Mouse (Mus musculus): ENCODE results near the gene Ninj2. TPM values are rescaled to one million over a fixed set of nuclear protein-coding genes. Genes with fewer than 3 reads are reported as not detected.

Gene Ninj2
- polyA plus RNA-seq, 1 experiment from 2014 or later: not detected

- no peaks in the 10 kb centered on the region for H3K9me3 ChIP-seq (ENCODE audit: control insufficient read depth, low read length)
- H3K27me3 ChIP-seq (ENCODE audit: control insufficient read depth, insufficient read depth, low read length): no peaks in the 10 kb centered on the region
- DNase-seq (ENCODE audit: low spot score): no peak
- H3K4me2 ChIP-seq (ENCODE audit: low read depth, low read length, severe bottlenecking): no peak overlapping the region
- H3K9ac ChIP-seq (ENCODE audit: low read length): no peak overlapping the region
- no peaks in the 10 kb centered on the region for H3K36me3 ChIP-seq (ENCODE audit: control insufficient read depth, insufficient read depth, low read length)
- H3K4me1 ChIP-seq (replicated peaks; ENCODE audit: control insufficient read depth, insufficient read depth, low read length): no peaks in the 10 kb centered on the region
- no peak overlapping the region for H3K27ac ChIP-seq (ENCODE audit: low read depth, low read length)
- 78% methylated on average over 3 of the region's 3 CpGs for WGBS
- no peak overlapping the region for H3K4me3 ChIP-seq (ENCODE audit: low read depth, low read length)
- no peak for ATAC-seq (replicated peaks; ENCODE audit: low FRiP score)
These were observed 23.6 kb upstream of the Ninj2 start for GRCm38 (mm10) chr6:120069546-120069945.

- 79% methylated on average over 2 of the region's 2 CpGs for WGBS
- no peak for DNase-seq (ENCODE audit: low spot score)
- no peaks in the 10 kb centered on the region for H3K9me3 ChIP-seq (ENCODE audit: control insufficient read depth, low read length)
These were observed 20.5 kb upstream of the Ninj2 start for GRCm38 (mm10) chr6:120072630-120073029.

GRCm38 (mm10) chr6:120076619-120077450, 16.3 kb upstream of the Ninj2 start:
- WGBS: 87% methylated on average over 6 of the region's 6 CpGs
- H3K4me2 ChIP-seq (ENCODE audit: low read depth, low read length, severe bottlenecking): no peak overlapping the region
- no peaks in the 10 kb centered on the region for H3K27me3 ChIP-seq (ENCODE audit: control insufficient read depth, insufficient read depth, low read length)
- no peak overlapping the region for H3K4me3 ChIP-seq (ENCODE audit: low read depth, low read length)
- DNase-seq (ENCODE audit: low spot score) (no peak), ATAC-seq (replicated peaks; ENCODE audit: low FRiP score) (no peak)
- H3K9ac ChIP-seq (ENCODE audit: low read length): no peak overlapping the region
- H3K4me1 ChIP-seq (replicated peaks; ENCODE audit: control insufficient read depth, insufficient read depth, low read length): no peaks in the 10 kb centered on the region
- H3K36me3 ChIP-seq (ENCODE audit: control insufficient read depth, insufficient read depth, low read length): no peaks in the 10 kb centered on the region
- H3K27ac ChIP-seq (ENCODE audit: low read depth, low read length): no peak overlapping the region
- no peaks in the 10 kb centered on the region for H3K9me3 ChIP-seq (ENCODE audit: control insufficient read depth, low read length)

More at GRCm38 (mm10) chr6:120072630-120073029, 20.5 kb upstream of the Ninj2 start:
- Histone ChIP-seq H3K9ac (ENCODE audit: low read length) (no peak overlapping the region), H3K36me3 (ENCODE audit: control insufficient read depth, insufficient read depth, low read length) (no peaks in the 10 kb centered on the region), H3K4me3 (ENCODE audit: low read depth, low read length) (no peak overlapping the region), H3K4me1 (replicated peaks; ENCODE audit: control insufficient read depth, insufficient read depth, low read length) (no peaks in the 10 kb centered on the region), H3K27me3 (ENCODE audit: control insufficient read depth, insufficient read depth, low read length) (no peaks in the 10 kb centered on the region), H3K27ac (ENCODE audit: low read depth, low read length) (no peak overlapping the region), H3K4me2 (ENCODE audit: low read depth, low read length, severe bottlenecking) (no peak overlapping the region)
- ATAC-seq (replicated peaks; ENCODE audit: low FRiP score): no peak

- no peaks in the 10 kb centered on the region for H3K4me1 ChIP-seq (replicated peaks; ENCODE audit: control insufficient read depth, insufficient read depth, low read length)
- H3K36me3 ChIP-seq (ENCODE audit: control insufficient read depth, insufficient read depth, low read length): no peaks in the 10 kb centered on the region
- H3K4me3 ChIP-seq (ENCODE audit: low read depth, low read length): no peak overlapping the region
- no peaks in the 10 kb centered on the region for H3K27me3 ChIP-seq (ENCODE audit: control insufficient read depth, insufficient read depth, low read length)
- H3K27ac ChIP-seq (ENCODE audit: low read depth, low read length): no peak overlapping the region
- ATAC-seq (replicated peaks; ENCODE audit: low FRiP score) (no peak), DNase-seq (ENCODE audit: low spot score) (no peak)
- no peaks in the 10 kb centered on the region for H3K9me3 ChIP-seq (ENCODE audit: control insufficient read depth, low read length)
- H3K9ac ChIP-seq (ENCODE audit: low read length): no peak overlapping the region
- WGBS: 88% methylated on average over 10 of the region's 10 CpGs
- no peak overlapping the region for H3K4me2 ChIP-seq (ENCODE audit: low read depth, low read length, severe bottlenecking)
These were observed 13.6 kb upstream of the Ninj2 start for GRCm38 (mm10) chr6:120079547-120079946.

- H3K36me3 ChIP-seq (ENCODE audit: control insufficient read depth, insufficient read depth, low read length): no peaks in the 10 kb centered on the region
- no peak overlapping the region for H3K27ac ChIP-seq (ENCODE audit: low read depth, low read length)
- no peak overlapping the region for H3K4me3 ChIP-seq (ENCODE audit: low read depth, low read length)
- no peaks in the 10 kb centered on the region for H3K9me3 ChIP-seq (ENCODE audit: control insufficient read depth, low read length)
- WGBS: 81% methylated on average over 4 of the region's 4 CpGs
- H3K27me3 ChIP-seq (ENCODE audit: control insufficient read depth, insufficient read depth, low read length): no peaks in the 10 kb centered on the region
- DNase-seq (ENCODE audit: low spot score) (no peak), ATAC-seq (replicated peaks; ENCODE audit: low FRiP score) (no peak)
- no peak overlapping the region for H3K9ac ChIP-seq (ENCODE audit: low read length)
- H3K4me1 ChIP-seq (replicated peaks; ENCODE audit: control insufficient read depth, insufficient read depth, low read length): no peaks in the 10 kb centered on the region
- no peak overlapping the region for H3K4me2 ChIP-seq (ENCODE audit: low read depth, low read length, severe bottlenecking)
These were observed 11.6 kb upstream of the Ninj2 start for GRCm38 (mm10) chr6:120081516-120081915.

GRCm38 (mm10) chr6:120082251-120082950, 10.7 kb upstream of the Ninj2 start:
- no peaks in the 10 kb centered on the region for H3K36me3 ChIP-seq (ENCODE audit: control insufficient read depth, insufficient read depth, low read length)
- no peak overlapping the region for H3K4me2 ChIP-seq (ENCODE audit: low read depth, low read length, severe bottlenecking)
- no peak overlapping the region for H3K4me3 ChIP-seq (ENCODE audit: low read depth, low read length)
- no peaks in the 10 kb centered on the region for H3K4me1 ChIP-seq (replicated peaks; ENCODE audit: control insufficient read depth, insufficient read depth, low read length)
- H3K27ac ChIP-seq (ENCODE audit: low read depth, low read length): no peak overlapping the region
- 92% methylated on average over 6 of the region's 6 CpGs for WGBS
- H3K9ac ChIP-seq (ENCODE audit: low read length): no peak overlapping the region
- no peak for ATAC-seq (replicated peaks; ENCODE audit: low FRiP score)
- no peaks in the 10 kb centered on the region for H3K9me3 ChIP-seq (ENCODE audit: control insufficient read depth, low read length)
- no peaks in the 10 kb centered on the region for H3K27me3 ChIP-seq (ENCODE audit: control insufficient read depth, insufficient read depth, low read length)
- DNase-seq (ENCODE audit: low spot score): no peak

- no peaks in the 10 kb centered on the region for H3K9me3 ChIP-seq (ENCODE audit: control insufficient read depth, low read length)
- no peak overlapping the region for H3K4me3 ChIP-seq (ENCODE audit: low read depth, low read length)
- no peak overlapping the region for H3K4me2 ChIP-seq (ENCODE audit: low read depth, low read length, severe bottlenecking)
- 91% methylated on average over 8 of the region's 8 CpGs for WGBS
- no peaks in the 10 kb centered on the region for H3K36me3 ChIP-seq (ENCODE audit: control insufficient read depth, insufficient read depth, low read length)
- no peaks in the 10 kb centered on the region for H3K4me1 ChIP-seq (replicated peaks; ENCODE audit: control insufficient read depth, insufficient read depth, low read length)
- DNase-seq (ENCODE audit: low spot score): no peak
- H3K27ac ChIP-seq (ENCODE audit: low read depth, low read length): no peak overlapping the region
- H3K9ac ChIP-seq (ENCODE audit: low read length): no peak overlapping the region
- no peaks in the 10 kb centered on the region for H3K27me3 ChIP-seq (ENCODE audit: control insufficient read depth, insufficient read depth, low read length)
- ATAC-seq (replicated peaks; ENCODE audit: low FRiP score): no peak
These were observed 10.2 kb upstream of the Ninj2 start for GRCm38 (mm10) chr6:120082951-120083411.

- Histone ChIP-seq H3K9ac (ENCODE audit: low read length) (no peak overlapping the region), H3K4me1 (replicated peaks; ENCODE audit: control insufficient read depth, insufficient read depth, low read length) (no peaks in the 10 kb centered on the region), H3K4me2 (ENCODE audit: low read depth, low read length, severe bottlenecking) (no peak overlapping the region), H3K27me3 (ENCODE audit: control insufficient read depth, insufficient read depth, low read length) (no peaks in the 10 kb centered on the region), H3K9me3 (ENCODE audit: control insufficient read depth, low read length) (no peaks in the 10 kb centered on the region), H3K4me3 (ENCODE audit: low read depth, low read length) (no peak overlapping the region), H3K36me3 (ENCODE audit: control insufficient read depth, insufficient read depth, low read length) (no peaks in the 10 kb centered on the region), H3K27ac (ENCODE audit: low read depth, low read length) (no peak overlapping the region)
- DNase-seq (ENCODE audit: low spot score): no peak
- WGBS: 71% methylated on average over 6 of the region's 6 CpGs
- ATAC-seq (replicated peaks; ENCODE audit: low FRiP score): no peak
These were observed 9.7 kb upstream of the Ninj2 start for GRCm38 (mm10) chr6:120083442-120083841.
